Mouse (Mus musculus) spleen, postnatal 14 days (tissue): Measurements from ENCODE around the gene Arfip1.
A peak's percentile ranks its signal among the peaks of the same experiment; 100 is the strongest.

Source experiments
- DNase-seq, 2 experiments: peaks; one replicate each; pipeline ENCODE4 v3.0.0; 2021 to 2022; ENCODE audit warnings: low spot score in 2 of 2

Arfip1 gene

DNA sequence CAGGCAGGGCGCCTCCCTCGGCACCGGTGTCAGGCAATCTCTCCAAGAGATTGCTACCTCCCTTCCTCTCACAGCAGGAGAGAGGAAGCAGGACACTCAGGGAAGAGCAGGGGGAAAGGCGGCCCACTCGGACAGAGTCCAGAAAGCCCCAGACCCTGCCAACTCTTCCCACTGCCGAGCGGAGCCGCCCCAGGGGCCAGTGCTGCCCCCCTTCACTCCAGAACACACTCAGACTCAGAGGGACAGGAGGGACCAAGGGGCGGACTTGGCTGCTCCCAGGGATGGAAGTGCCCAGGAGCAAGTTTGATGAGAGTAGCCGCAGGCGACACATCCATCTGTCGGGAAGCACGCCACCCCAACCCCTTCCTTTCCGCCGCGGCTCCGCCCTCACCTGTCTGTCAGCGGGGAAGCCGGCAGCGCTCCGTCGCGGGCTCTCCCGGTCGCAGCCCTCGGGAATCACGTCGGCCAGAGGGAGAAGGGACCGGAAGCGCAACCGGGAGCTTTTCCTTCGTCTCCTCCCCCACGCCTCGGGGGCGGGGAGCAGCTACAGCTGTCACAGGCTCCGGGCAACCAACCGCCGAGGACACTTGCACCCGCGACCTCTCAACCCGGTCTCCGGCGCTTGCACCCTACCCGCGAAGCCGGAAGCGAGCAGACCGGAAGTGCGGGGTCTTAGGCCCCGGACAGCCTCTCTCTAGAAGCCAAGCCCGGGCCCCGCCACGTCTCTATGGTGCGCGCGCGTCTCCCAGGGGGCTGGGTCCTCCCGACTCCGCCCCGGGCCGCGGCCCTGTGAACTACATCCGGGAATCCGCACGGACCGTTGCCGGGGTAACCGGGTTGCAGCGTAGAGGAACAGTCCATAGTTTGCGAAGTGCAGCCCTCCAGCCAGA, at the start of gene Arfip1:
Gene Arfip1 (minus strand): TSS at position 603 of the 890 bp plus-strand sequence.
- peak; percentile 80 to 87 for DNase-seq

DNA sequence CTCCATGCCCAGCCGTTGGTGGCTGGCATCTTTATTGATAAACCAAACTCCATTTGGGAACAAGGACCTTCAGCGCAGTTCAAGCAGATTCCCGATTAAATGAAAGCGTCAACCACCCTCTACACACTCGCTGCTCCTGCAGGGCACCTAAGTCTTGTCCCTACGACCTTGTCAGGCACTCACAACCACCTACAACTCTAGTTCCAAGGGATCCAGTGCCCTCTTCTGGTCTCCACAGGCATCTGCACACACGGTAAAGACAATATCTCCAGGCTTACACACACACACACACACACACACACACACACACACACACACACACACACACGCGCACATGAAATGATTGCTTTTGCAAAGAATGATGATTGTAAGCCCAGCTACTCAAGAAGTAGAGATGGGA, 49.2 kb upstream of the Arfip1 start:
- DNase-seq = no peak

DNA sequence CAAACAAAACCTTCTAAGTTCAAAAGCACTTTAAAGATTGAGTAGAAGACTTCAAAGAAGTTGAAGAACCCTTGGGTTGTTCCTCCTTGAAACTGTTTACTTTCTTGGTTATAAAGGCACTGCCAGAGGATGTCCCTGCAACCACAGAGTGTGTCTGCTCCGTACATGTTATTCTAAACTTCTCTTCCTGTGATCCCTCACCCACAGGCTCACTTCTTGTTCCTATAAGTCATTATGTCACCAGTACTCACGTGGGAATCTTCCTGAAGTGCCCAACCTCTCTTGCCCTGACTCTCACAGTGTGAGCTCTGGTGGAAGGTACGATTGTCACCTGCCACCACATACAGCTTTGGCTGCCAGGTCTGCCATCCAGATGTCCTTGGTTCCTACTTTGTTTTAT, 39.6 kb upstream of the Arfip1 start:
- no peak for DNase-seq

DNA sequence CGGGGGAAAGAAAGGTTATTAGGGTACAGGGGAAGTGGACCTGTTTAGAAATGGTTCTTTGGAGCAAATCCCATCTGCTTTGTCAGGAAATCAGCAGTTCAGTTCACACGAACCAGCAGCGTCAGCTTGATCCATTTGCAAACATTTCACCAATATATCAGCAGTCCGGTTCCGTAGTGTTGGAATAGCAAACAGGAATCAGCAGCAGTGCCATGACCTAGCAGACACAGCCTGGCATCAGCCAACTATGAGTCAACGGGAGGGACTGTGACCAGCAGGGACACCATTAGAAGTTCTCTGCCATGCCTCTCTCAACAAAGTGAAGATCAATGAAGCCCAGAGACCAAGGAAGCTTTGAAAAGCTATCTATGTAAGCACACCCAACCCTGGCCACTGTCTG, 37.3 kb upstream of the Arfip1 start:
- DNase-seq = no peak

DNA sequence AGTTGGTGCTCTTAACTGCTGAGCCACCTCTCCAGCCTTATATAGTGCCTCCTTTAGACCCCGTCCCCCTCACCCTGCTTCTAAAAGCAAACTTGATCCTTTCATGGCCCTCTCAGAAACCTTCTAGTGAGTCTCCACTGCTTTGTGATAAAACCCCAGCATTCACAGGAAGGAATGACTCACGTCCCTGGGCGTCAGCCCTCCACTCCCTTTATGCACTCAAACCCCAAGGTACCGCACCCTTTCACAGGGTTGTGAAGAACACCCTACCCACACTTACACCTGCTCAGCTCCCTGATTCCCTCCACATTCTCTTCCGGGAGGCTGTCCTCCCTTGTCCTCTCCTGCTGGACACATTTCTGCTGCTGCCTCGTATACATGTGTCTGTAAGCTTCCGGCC, 36.6 kb upstream of the Arfip1 start:
- no peak for DNase-seq

DNA sequence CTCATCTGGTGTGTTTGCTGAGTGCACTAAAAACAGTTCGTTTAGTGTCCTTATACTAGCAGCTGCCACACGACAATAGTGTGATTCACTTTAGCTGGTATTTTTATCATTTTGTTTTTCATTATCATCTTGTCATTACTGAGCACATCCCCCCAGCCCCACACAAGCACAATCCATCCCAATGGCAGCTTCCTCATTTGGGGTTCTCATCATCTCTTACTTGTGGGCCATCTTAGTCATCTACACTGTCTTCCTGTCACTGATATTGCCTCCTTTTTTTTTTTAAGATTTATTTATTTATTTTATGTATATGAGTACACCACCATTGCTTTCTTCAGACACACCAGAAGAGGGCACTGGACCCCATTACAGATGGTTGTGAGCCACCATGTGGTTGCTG, 36.2 kb upstream of the Arfip1 start:
- no peak for DNase-seq

DNA sequence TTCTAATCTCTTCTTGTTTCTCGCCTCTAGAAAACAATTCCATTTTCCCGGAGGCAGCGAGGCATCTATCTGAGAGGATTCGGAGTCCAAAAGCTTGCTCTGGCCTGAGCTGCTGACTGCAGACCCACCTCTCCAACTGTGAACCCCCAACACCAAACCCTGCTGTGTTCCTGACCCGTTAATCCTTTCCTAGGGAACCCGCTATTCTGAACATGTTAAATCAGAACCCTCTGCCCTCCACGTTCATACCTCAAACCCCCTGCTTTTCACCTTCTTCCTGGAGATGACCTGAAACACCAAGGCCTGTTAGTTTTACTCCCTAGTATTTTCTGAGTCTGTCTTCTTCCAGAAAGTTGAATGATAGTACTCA, 33.4 kb upstream of the Arfip1 start:
- DNase-seq = no peak

DNA sequence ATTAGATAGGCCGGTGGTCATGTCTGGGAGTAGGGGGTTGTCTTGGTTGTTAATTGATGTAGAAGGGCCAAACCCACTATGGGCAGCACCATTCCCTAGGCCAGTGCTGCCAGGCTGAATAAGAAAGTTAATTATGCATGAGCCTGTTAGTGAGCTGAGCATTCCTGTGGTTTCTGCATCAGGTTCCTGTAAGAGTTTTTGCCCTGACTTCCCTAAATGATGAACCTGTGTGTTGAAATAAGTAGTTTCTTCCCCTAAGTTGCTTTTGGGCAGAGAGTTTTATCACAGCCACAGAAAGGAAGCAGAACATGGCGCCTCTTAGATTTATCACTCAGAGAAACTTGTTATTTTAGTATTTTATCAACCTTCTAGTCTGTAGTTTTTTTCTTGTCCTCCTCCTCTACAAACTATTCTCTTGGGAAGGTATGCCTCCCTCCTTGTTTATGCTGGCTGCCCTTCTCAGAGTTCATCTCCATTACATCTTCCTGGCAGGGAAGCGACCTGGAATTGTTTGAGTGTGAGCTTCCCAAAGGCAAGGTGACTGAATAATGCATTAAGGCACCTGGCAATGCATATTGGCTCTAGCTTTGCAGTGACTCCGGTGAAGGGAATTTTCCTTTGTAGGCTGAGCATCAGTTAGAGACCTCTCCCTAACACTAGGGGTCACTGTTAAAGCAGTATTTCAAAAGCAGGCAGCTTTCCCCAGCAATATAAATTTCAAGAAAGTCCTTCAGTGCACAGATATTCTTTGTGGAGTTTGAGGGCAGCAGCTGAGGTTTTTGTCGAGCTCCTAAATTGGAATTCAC, 32.8 kb upstream of the Arfip1 start:
- DNase-seq = no peak

DNA sequence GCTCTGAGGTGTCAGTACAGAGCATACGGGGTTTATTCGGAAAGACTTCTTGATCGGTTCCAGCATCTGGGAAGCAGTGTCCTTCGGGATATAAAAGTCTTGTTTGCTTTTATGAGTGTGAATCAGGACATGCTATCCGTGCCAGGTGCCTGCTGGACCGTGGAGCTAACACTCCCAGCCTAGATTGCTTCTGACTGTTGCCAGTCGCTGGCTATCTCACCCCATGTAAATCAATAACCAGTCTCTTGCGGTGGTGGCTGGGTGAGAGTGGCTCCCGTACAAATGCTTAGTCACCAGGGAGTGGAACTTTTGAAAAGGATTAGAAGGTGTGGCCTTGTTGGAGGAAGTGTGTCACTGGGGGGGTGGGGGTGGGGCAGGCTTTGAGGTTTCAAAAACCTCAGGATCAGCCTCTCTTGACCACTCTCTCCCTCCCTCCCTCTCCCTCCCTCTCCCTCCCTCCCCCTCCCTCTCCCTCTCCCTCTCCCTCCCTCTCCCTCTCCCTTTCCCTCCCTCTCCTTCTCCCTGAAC, 27.8 kb upstream of the Arfip1 start:
- DNase-seq = no peak

DNA sequence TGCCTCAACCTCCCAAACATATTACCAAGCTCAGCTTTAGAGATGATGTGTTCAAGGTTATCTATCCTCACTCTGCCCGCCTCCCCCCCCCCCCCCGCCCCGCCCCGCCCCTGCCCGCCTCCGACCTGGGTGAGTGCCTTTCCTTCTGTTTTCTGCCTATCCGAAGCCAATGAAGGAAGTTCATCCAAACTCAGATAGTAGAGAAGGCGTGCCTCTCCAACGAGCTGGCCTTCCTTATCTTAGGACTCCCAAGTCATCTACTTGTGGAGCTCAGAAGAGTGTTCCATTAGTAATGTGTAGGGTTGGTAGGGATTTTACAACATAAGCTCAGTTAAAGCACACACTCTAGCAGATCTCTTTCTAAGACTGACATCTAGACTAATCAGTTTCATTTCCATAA, 20.8 kb upstream of the Arfip1 start:
- DNase-seq = no peak

DNA sequence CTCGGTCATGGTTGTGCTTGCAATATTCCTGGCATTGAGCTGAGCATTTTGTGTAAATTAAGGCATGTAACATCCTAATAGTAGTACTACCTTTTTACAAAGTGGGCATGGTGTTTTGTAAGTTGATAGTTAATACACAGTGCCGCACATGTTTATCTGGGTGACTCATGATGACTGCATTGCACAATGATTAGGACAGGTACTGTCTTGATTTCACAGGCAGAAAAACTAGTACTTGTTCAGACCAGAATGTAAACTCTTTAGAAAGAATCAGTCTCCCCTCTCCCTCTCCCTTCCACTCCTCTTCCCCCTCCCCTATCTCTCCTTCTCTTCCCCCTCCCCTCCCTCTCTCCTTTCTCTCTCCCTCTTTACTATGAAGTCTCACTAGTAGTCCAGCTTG, 20.3 kb upstream of the Arfip1 start:
- DNase-seq = no peak

DNA sequence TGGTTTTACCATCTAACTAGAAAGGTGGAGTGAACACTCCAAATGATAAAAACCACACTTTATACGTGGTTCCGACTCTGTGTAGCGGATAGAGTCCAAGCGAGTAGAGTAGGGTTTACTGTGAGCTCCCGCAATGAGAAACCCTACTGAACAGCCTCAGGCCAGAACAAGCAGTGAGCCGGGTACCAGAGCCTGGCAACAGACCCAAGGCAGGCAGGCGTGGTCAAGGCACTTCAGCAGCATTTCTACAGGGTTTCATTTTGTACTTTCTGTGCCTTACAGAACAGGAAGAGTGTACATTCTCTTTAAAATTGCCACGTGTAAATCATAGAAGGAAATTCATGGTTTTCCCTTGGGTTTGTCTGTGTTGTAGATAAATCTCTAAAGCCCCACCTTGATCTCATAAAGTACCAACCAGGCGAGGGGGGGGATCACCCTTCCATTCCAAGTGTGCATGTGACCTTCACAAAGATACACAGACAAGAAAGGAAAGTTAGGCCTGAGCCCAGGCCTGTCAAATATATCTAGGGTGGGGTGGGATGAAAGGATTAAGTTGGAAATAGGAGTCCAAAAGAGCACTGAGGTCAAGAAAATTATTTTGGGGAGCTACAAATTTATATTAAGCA, 19.6 kb upstream of the Arfip1 start:
- DNase-seq = no peak

DNA sequence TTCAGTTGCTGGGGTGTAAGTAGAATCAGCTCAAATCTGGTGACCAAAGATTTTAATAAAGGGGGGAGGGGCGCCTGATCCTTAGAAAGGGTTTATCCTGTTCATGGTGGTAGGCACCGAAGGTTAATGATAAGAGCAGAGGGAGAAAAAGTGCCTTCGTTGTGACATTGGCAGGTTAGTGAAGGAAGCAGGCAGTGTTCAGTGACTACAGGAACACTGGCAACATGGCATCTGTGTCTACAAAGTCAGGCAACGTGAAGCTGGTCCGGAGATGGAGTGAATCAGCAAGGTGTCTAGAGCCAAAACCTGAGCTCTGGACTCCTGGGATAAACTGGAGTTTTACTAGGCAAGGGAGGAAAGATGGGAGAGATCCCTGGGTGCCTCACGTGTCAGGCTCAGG, 16.3 kb upstream of the Arfip1 start:
- no peak for DNase-seq

DNA sequence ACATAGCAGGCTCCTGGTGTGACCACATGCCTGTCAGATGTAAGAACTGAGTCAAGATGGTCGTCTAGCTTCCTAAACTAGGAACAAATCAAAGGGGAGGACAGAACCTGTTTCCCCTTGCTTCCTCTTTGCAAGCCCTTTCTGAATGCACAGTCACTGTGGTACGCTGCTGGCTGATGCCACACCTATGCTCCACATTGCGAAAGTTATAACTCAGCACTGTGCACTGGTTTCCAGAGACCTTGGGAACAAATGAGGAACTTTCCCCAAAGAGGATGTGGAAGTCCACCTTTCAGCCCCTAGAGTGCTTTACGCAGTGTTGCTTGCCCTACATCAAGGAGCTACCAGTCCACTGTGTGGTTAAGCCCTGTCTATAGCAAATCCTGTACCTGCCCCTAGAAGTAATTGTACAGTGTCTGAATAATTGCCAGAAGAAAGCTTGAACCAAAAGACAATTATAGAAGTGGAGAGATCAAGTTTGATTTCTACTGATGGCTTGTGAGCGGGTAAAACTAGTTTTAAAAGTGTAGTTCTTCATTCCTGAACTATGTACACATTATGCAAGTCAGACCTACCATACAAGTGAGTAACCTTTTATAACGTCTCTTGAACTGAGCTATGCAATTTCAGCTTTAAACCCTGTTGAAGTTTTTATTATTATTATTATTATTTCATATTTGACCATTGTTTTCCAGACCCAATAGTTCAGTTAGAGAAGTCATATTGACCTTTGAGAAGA, 15.7 kb upstream of the Arfip1 start:
- DNase-seq = no peak

DNA sequence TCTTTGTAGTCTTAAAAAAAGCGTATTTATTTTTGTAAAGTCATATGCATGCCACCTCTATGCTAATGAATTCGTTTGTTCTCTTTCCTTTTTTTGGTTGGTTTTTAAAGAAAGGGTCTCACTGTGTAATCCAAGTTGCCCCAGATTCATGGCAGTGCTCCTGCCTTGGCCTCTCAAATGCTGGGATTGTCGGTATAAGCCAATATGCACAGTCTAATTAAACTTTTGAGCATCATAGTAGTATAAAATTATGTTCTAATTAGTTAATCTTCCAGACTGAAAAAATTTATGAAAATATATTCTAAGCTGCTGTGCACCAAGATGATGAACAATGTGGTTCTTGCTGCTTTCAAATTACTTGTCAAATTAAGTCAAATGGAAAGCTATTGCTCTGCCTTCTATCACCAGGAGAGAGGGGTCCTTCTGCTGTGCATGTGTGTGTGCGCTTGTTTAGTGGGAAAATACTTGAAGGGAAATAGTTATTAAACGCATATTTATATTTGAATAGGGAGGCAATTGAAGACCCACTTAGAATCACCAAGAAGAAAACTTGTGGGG, 13.3 kb upstream of the Arfip1 start:
- DNase-seq = no peak

DNA sequence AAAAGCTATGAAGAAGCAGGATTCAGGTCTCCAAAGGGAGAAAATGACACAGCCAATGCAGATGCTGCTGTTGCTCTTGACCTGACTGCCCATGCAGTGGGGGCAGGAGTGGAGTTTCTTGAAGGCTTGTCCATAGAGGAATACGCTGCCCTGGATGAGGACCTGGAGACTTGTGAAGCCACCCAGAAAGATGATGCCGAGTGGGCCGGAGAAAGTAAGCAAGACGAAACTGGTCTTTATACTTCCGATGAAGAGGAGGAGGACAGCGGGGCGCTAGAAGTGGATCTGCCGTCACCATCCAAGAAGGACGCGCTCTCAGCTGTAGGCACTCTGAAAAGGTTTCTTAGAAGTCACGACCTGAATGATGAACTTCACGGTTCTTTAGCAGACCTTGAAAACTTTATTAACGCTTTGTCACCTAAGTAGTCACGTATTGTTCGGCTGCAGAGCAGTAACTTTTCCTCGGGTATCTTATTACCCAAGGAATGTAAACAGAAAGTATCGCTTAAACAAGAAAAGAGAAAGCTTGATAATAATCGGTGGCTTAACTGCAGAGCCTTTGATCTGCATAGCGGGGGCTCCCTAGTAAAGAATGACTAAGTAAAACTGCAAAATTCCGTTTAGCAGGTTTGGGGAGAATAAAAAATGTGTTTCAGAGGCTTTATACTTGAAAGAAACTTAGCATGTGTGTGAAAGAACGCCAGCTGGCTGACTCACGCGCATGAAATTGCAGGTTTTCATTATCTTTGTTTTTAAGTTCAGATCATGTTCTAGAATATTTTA, 12.7 kb upstream of the Arfip1 start:
- no peak for DNase-seq

DNA sequence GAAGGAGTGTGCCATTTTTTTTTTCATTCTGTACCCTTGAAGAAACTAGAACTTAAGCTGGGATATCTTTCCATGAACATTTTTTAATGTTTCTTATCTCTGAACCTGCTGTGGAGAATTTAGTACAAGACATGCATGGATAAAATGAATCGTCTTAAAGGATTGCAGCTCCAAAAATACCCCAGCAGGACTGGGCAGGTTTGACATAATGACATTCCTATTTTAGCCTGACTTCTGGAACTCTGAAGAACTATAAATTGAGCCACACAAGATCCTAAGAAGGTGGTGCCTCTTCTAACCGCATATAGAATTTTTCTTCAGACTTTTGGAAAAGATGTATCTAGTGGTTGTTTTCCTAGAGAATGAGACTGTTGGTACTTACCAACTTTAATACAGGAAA, 10.8 kb upstream of the Arfip1 start, which contains the start of gene Tigd4:
Gene Tigd4 (plus strand): TSS at position 301 of the 400 bp plus-strand sequence.
- no peak for DNase-seq

DNA sequence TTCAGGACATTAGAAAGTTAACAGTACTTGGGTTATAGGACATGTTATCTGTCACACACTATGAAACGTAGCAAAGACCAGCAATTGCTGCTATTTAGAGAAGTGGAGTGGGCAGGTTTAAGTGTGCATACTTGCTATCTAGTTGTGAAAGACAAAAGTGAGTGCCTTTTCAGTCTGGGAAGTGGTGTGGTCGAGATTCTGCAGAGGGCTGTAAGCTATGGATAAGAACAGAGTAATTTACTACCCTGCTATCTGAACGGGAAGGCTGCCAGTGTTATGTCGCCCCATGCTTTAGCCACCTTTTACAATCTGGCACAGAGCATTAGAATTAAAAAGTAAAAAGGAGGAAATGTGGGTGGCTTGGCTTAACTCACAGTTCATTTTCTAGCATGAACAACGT, 4.3 kb upstream of the Arfip1 start:
- DNase-seq = no peak

DNA sequence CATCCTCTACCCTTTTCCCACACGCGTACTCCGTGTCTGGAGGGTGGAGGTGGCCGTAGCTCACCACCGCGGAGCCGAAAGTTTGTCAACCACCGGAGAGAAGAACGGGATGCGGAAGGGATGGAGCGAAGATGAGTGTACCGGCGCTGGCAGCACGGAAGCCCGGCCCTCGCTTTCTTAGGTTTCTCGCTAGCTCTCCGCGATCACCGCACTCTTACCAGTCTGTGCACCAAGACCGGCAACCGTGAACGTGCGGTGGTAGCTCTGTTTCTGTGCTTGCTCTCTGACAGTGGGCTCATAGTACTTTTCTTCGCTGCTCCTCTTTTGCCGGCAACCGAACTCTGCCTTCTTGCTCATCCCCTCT, 470 bp upstream of the Arfip1 start:
- peak in 1 of 2 experiments; percentile 6 for DNase-seq

DNA sequence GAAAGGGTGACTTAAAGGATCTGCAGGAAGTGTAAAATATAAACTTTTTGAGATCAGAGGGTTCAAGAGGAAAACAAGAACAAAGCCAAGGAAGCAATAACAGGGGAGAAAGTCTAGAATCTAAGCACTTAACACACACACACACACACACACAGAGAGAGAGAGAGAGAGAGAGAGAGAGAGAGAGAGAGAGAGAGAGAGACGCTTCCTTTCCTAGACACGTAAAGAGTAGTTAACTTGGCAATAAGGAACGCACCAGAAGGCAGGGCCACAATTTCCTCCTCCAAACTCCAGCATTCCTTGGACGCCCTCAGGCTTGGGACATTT, 766 bp downstream of the Arfip1 start:
- DNase-seq = no peak

DNA sequence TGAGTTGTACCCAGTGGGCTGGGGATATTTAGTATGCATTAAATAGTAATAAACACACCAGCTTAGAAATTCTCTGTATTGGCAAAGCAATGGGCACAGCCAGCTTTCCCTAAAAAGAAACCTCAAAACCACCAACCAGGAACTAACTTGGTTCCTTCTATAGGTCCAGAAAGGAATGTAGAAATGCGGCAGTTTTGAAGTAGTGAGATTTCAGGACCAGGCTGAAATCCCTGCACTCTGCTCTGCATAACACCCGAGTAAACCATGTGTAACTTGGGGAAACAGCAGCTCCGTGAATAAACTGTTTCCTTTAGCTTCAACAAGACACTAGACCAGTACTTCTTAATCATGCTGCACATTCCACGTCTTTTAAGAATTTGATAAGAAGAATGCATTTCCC, 1.7 kb downstream of the Arfip1 start:
- no peak for DNase-seq
